Mouse (Mus musculus) kidney, adult 2 months (tissue): Measurements from ENCODE around the gene Megf8.

Experiments used
- CTCF ChIP-seq: fragments of 200-500 bp; conservative IDR thresholded peaks from 2 replicates; pipeline ENCODE4 v1.5.1; 2011; ENCODE audit warnings: low read depth, mild to moderate bottlenecking, control low read depth, low read length, moderate library complexity, mixed read lengths; ENCODE audit not compliant: insufficient read depth, insufficient read length
- POLR2A ChIP-seq: fragments of 200-500 bp; IDR thresholded peaks from one replicate; pipeline ENCODE4 v1.6.1; 2011; ENCODE audit warnings: low read depth, low read length, control low read depth

DNA sequence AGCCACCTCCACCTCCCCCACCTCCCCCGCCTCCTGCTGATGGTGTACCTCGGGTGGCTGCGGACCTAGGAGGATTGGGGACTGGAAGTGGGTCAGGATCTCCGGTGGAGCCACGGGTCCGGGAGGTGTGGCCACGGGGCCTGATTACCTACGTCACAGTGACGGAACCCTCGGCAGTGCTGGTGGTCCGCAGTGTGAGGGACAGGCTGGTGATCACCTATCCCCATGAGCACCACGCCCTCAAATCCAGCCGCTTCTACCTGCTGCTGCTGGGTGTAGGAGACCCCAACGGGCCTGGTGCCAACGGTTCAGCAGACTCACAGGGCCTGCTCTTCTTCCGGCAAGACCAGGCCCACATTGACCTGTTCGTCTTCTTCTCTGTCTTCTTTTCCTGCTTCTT, 46.7 kb downstream of the Megf8 start:
- TF ChIP-seq CTCF (no peak), POLR2A (no peak)
